Mouse (Mus musculus): ENCODE results near the gene Pdhb. TPM values are rescaled to one million over a fixed set of nuclear protein-coding genes. Genes with fewer than 3 reads are reported as not detected.
A peak's percentile ranks its signal among the peaks of the same experiment; 100 is the strongest.

The Pdhb gene
- 100 to 1,000 TPM; 233 to 238 TPM for total RNA-seq (2021)
- long read RNA-seq, experiment 1, transcript Pdhb-201 (10 exons, 1,513 nt): major isoform, 98 of 114 reads
- long read RNA-seq, experiment 1, partial matches to known transcripts: 6 of 114 reads
- long read RNA-seq, experiment 1, other reads (novel, unspliced or antisense): 7 of 114 reads
- long read RNA-seq, experiment 2, transcript Pdhb-201 (10 exons, 1,513 nt): major isoform, 141 of 179 reads
- long read RNA-seq, experiment 2, transcript Pdhb-204 (4 exons, 1,914 nt): minor isoform, 6 of 179 reads
- long read RNA-seq, experiment 2, partial matches to known transcripts: 19 of 179 reads
- long read RNA-seq, experiment 2, other reads (novel, unspliced or antisense): 10 of 179 reads

DNA sequence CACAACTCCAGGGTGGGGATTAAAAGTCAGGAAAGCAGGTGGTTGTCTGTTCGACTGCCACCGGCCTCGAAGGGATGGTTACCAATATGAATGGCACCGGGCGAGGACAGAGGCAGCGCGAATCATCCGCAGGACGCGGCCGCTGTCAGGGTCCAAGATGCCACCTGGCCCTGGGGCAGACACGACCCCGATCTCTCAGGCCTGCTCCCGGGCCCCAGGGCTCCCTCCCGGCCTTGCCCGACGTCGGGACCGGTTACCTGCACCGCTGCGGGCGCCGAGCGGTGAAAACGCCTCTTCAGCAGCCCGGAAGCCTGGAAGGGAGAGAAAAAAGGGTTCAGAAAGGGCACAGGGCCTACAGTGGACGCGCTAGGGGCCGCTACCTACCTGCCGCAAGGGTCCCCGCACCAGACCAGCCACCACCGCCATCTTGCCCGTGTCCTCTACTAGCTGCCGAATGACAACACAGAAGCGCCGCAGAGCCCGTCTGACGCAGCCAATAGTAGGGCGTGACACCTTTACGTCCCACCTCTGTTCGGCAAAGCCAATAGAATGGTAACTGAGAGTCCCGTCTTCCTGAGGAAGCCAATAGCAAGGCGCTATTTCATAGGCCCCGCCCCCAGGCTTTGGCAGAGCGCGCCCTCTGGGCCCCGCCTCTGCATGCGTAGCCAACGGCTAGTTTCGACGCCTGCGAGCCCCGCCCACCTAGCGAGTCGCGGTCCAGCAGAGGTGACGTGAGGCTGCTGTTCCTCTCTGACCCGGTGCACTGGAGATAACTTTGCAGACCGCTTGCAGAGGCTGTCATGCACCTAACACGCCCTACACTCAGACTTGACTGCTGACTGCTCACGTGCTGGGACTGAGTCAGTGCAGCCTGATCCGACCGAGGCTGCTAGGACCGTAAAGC lies at the start of gene Pdhb:
Pdhb (minus strand) TSS at position 519 of the 904 bp plus-strand sequence.
- DNase-seq (ENCODE audit: low spot score in 2 of 2): peak; percentile 90 to 98

DNA sequence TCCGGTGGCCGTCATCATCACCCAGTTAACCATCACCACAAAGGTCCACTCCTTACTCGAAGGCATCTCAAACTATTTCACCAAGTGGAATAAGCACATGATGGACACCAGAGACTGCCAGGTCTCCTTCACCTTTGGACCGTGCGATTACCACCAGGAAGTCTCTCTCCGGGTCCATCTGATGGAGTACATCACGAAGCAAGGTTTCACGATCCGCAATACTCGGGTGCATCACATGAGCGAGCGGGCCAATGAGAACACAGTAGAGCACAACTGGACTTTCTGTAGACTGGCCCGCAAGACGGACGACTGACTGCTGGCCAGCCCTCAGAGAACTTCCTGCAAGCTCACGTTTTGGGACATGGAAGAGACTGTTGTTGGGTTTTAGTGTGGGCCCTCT lies 49.7 kb upstream of the Pdhb start:
- no peak for DNase-seq (ENCODE audit: low spot score in 2 of 2)

DNA sequence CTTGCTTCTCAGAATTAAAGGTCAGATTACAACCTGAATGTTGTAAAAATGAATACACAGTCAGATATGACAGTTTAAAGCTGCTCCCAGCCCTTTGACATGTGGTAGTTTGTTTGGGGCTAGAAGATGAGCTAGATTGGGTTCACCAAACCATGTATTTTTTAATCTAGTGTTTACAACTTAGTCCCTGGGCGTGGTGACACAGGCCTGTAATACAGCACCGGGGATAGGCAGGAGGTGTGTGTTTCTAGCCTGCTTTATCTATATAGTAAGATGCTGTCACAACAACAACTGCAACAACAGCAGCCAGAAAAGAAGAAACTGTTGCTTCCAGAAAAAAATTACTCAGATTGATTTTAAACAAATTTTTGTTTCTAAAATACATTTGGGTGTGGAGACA lies 48.1 kb upstream of the Pdhb start:
- no peak for DNase-seq (ENCODE audit: low spot score in 2 of 2)

DNA sequence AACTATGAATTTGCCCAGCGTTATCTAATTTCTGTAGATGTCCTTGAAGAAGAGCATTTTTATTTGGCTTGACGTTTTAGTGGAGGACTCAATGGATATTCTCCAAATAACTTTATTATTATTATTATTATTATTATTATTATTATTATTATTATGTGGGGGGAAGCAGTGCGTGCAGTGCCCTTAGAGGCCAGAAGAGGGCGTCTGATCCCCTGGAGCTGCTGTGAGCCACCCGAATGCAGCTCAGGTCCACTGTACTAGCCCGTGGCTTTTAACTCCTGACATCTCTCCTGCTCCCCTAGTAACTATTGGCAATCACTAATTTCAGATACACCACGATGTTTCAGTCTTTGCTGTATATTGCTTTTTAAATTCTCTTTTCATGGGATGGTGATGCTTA lies 47.5 kb upstream of the Pdhb start:
- no peak for DNase-seq (ENCODE audit: low spot score in 2 of 2)

DNA sequence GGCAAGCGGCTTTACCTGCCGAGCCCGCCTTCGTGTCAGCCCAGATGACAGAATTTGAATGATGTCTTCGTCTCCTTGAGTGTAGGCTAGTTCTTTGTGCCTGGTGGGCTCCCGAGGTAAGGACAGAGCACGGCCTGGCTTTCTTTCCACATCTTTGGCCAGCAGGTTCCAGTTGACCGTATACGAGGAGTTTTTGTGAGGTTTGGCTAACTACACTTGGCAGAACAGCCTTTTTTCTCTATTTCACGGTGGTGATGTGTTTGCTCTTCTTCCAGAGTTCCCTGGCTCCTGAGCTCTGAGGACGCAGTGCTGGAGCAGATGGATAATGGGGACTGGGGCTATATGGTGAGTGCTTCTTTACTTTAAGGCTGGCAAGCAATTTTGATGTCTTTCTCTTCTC lies 47.1 kb upstream of the Pdhb start:
- no peak for DNase-seq (ENCODE audit: low spot score in 2 of 2)

DNA sequence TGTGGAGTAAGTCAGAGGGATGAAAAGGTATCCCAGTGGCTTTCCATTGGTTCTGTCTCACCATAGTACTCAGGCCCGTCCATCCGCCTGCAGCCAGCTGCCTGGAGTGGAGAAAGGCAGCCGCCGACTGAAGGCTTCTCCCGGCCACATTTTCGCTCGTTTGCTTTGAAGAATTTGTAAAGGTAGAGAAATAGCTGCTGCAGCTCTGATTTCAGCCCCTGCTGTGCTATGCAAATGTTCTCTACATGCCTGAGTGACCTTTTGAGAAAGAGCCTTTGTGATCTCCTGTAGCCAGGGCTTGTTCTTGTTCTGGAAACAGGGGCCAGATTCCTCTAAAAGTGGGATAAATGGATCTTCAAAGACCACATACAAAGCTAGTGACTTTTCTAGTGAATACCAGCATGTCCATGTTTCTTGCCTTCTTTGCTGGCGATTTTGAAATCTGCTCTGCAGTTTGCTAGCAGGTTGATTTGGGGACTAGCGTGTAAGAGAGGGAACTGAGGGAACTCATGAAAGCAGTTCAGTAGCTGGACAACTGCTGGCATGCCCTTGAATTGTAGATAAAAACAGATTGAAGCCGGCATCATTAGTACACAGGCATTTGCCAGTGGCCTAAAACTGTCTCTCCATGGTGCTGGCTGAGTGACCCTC lies 46.0 kb upstream of the Pdhb start:
- no peak for DNase-seq (ENCODE audit: low spot score in 2 of 2)

DNA sequence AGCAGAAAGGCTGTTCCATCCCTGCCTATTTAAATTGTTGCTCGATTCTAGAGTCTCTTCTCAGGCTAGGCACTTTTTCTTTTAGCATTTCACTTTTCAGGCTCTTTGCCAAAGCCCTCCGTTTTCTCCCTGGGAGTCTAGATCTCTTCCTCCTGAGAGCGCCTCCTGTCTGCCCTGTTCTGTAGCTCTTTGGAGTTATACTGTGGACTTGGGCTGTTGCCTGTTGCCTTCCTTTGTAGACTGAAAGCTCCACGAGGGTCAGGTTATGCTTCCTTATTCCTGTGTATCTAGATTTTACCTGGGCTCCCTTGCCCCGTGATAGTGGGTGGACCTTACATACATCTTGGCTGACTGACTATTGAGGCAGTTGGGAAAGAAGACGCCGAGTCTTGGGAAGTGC lies 45.4 kb upstream of the Pdhb start:
- no peak for DNase-seq (ENCODE audit: low spot score in 2 of 2)

DNA sequence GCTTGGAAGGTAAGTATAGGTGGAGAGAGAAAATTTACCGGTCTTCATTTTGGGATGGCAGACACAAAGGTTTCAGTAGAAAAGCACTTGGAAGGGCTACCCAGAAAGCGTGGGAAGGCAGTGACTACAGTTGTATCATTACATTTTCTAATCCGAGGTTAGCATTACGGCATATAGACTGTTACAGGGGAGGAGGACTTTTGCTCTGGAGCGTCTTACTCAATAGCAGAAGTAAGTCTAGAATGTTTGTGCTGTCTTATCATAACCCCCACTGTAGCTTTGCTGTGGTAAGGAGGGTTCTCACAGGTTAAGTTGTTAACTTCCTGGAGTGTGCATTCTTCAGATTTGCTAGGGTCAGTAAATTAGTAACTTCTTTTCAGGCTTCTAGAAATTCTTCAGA lies 43.3 kb upstream of the Pdhb start:
- no peak for DNase-seq (ENCODE audit: low spot score in 2 of 2)

DNA sequence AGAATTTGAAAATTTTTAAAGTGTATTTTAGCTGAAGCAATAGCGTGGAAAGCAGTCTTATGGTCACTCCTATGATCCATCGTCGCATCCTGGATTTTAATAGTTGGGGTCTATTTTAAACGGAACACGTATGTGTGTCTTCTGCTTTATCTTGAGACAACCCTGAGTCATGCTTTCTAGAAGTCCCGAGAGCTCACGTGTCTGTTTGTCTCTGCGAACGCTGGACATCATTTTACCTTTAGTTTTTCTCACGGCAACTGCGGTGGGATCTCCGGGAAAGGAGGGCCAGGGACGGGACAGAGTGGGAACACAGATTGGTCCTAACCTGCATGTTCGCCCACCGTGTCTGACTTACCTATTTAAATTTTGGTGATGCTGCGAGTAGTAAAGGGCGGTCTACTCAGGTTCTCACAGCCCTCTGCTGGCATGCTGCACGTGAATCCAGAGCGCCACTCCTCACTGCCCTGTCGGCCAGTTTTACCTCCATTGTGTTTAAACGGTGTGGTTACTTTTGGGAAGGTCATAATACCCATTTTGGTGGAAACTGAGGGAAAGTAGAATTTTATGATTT lies 42.5 kb upstream of the Pdhb start:
- DNase-seq (ENCODE audit: low spot score in 2 of 2): no peak

DNA sequence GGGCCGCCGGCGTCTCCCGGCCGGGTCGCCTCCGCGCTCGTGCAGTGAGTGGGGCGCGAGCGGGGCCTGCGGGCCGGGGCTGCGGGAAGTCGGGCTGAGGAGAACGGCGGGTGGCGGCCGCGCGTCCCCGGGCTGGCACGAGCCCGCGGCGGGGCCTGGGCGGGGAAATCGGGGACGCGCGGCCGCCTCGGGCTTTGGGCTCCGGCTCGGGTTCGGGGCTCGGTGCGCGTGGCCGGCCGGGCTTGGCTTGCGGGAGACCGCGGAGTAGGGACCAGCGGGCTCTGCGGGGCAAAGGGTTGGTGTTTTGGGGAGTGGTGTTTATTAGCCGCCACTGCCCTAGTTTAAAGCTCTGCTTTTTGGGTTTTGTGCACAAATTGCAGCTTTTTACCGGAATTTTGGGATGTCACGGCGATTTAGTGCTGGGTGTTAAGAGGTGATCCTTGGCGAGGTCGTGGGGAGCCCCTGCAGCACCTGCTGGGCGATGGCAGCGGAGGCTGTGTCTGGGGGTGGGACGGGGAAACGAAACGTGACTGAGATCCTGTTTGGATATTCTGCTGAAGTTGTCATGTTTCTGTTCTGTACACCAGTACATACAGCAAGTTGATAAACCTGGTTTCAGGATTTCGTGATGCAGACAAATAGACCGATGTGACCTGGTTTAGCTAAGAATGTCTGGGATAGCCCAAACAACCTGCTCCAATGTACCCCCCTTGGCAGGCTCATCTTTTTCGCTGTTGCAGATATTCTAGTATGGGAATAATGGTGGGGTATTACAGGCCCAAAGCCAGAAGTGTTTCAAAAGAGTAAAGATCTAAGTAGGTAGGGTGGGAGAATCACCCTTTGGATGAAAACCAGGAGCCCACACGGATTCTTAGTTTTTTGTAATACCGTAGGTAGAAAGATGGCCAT lies 41.7 kb upstream of the Pdhb start:
- DNase-seq (ENCODE audit: low spot score in 2 of 2): peak; percentile 38 to 55

DNA sequence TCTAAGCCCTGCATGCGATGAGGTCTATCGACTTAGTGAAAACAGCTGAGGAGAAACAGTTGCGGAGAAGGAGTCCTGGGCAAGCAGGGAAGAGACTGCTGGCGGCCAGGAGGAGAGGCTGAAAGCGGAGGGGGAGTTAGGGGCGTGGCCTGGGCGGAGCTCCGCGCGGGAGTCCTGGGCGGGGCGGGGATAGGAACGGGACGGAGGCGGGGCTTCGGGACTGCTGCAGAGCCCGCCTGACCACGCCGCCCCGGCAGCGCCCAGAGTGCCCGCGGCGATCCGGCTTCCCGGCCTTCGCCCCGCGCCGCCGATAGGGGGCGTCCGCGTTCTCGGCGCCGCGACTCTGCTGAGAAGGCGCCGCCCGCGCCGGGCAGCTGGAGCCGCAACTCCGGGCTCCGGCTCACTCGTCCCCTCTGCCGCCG lies 41.0 kb upstream of the Pdhb start, which contains the start of gene Kctd6:
Kctd6 (plus strand) TSS at position 338 of the 422 bp plus-strand sequence.
- peak; percentile 96 to 97 for DNase-seq (ENCODE audit: low spot score in 2 of 2)

DNA sequence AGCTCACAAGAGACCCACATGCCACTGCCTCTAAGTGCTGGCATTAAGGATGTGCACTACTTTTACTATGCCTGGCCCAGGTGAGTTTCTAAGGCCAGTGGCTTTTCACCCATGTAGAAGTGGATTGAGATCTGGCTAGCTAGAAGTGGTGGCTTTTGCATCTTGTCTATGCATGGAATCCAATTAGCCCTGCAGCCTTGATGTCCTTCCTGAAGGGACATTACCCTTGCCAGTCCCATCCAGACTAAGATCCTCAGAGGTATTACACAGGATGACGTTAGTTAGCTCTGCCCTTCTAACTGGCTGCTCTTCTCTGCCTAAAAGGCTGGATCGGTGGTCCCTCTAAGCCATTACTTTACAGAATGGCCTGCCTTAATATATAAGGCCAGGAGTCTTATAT lies 40.2 kb upstream of the Pdhb start:
- DNase-seq (ENCODE audit: low spot score in 2 of 2): no peak

DNA sequence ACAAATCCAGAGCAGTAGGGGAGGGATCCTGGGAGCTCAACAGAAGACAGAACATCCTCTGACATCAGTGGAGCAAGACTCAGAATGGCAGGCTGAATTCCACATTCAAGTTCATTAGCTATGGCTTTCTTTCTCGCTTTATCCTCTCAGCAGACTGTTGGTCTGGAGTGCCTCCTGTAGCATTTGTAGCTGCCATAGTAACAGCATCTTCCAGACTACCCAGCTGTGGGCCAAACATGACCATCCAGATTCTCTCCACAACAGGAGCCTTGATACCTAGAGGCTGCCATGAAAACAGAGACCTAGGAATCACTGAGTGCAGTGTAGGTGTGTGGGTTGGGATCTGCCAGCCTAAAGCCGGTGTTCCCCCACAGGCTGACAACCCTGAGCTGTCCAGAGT lies 37.1 kb upstream of the Pdhb start:
- no peak for DNase-seq (ENCODE audit: low spot score in 2 of 2)

DNA sequence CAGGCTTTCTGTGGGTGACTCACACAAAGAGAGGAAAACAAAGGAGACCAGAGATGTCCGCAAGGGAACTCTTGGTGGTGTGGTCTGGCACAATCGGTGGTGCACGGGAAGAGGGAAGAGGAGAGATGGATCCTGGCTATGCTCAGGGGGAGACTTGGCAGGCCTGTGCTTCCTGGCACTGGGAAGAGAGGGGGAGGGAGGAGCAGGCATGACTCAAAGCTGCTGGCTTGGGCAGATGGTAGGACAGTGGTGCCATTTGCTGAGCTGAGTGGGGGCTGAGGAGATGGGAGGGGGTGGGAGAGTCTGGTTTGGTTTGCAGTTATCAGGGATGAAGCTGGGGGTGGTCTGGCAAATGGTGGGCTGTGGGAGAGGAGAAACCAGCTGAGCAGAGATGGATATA lies 36.1 kb upstream of the Pdhb start:
- no peak for DNase-seq (ENCODE audit: low spot score in 2 of 2)

DNA sequence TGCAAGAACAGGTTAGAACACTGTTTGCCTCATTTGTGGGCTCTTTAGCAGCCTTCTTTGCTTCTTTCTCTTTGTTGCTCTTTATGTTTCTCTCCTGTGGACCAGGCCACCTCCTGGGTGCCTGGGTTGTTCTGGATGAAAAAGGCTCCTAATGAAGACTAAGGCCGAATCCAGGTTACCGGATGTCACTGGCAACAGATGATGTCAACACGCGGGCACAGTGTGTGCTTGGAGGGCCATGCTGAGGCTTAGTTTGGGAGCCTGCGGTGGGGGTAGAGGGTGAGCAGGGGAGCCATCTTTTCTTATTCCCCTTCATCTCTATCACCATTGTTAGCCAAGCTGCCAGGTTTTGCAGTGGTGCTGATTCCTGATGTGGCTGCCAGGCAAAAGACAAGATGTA lies 34.7 kb upstream of the Pdhb start:
- DNase-seq (ENCODE audit: low spot score in 2 of 2): no peak

DNA sequence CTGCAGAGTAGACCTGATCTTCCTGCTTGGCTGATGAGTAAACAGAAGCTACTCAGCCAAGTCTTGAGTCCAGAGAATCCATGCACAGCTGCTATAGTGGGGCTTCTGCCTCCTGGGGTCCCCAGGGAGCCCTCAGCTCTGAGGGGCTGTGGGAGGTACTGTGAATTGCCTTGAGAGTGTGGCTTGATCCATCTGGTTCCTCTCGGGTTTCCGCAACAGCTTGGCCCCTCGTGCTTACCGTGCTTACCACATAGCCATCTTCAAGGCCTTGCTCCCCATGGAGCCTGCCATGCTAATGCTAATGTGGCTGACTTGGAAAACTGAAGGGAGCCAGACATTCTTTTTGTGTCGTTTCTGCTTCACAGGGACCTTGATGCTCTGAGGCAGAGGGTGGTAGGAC lies 34.3 kb upstream of the Pdhb start:
- DNase-seq (ENCODE audit: low spot score in 2 of 2): no peak

DNA sequence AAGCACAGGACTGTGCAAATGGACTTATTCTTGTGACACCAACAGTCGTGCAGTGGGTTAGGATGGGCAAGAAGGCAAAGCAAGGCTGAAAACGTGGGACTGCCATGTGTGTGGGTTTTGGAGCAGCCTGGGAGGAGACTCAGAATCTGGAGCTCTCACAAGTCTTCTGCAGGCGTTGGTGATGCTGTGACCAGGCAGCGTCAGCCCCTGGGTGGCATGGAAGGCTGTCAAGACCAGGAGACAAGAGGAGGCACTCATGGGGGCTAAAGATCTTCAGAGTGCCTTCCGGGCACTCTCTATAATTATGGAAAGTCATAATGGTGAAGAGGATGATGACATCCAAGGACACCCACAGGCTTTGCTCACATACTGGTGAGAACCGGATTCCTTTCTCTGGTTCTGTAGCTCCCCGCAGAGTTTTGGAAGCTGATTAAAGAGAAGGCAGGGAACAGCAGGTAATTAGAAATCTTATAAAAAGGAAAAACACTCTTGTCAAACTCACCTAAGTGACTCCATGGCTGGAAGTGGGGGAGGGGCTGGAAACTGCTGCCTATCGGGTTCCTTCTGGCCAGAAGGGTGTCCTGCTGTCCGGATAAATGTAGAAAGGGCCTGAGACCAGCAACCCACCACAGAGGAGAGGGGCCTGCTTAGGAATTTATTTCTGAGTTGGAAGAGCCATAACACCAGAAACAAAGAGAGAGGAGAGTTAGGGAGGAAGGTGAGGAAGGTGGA lies 33.5 kb upstream of the Pdhb start:
- DNase-seq (ENCODE audit: low spot score in 2 of 2): no peak

DNA sequence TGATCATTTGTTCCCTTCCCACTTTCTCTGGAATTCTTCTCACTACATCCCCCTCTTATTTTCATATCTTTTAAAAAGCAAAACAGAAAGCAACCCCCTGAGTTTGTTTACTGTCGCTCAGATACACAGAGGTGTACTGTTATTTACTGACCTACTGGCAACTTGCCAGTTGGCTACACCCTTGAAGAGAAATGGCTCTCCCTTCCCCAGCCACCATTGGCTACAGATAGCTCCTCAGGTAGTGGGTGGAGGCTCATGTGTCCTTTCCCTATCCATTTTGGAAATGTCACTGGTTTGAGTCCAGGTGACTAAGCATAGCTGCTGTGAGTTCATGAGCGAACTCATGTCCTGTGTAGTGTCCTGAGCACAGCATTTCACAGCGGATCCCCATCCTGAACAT lies 28.9 kb upstream of the Pdhb start:
- no peak for DNase-seq (ENCODE audit: low spot score in 2 of 2)

DNA sequence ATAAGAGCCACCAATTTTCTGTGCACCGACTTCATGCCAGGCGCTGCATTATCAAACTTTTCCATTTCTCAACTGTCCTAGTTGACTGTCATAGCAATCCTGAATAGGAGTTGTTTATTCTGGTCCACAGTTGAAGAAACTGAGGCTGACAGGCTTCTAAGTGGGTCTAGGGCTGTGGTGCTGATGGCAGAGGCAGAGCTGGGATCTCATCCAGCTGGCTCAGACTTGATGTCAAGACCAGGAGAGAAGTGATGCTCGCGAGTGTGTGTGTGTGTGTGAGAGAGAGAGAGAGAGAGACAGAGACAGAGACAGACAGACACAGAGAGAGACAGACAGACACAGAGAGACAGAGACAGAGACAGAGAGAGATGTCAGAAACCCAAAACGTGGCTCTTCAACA lies 27.9 kb upstream of the Pdhb start:
- no peak for DNase-seq (ENCODE audit: low spot score in 2 of 2)

DNA sequence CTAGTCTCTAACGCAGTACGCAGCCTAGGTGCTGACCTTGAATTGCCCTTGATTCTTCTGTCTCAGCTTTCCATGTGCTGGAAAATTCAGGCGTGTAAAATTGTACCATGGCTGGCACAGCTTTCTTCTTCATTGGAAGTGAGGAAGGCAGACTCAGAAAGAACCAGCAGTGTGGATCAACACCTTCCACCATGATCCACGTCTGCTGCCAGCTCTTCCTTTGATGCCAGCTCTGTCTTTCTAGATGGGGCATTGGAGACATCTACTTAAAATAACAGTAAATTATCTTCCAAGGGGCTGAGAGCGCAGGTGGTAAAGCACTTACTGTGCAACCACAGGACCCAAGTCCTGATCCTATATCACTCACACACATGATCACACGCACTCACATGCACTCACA lies 19.9 kb upstream of the Pdhb start:
- DNase-seq (ENCODE audit: low spot score in 2 of 2): no peak

Data from adrenal gland, postnatal 4 days (tissue).